Mouse (Mus musculus) heart, postnatal 0 days (tissue): Measurements from ENCODE around the gene Hpcal4. TPM values are rescaled to one million over a fixed set of nuclear protein-coding genes. Genes with fewer than 3 reads are reported as not detected.
A peak's percentile ranks its signal among the peaks of the same experiment; 100 is the strongest.

Experiments used
- ATAC-seq: fragments of 200-750 bp; cut with Nextera tagmentation; 2 replicates; pipeline ENCODE4 v1.8.0; 2017; ENCODE audit warnings: low read depth, moderate number of reproducible peaks, moderate library complexity; ENCODE audit not compliant: insufficient read depth
- DNase-seq: peaks from one replicate; pipeline ENCODE4 v3.0.0-alpha.2; 2016; ENCODE audit warnings: low spot score
- H3K27ac ChIP-seq: fragments of 300-500 bp; sonication (generic); 2 replicates; pipeline ENCODE4 v1.5.1; 2014; ENCODE audit warnings: low read depth, mild to moderate bottlenecking
- H3K27me3 ChIP-seq: fragments of 300-500 bp; sonication (generic); 2 replicates; pipeline ENCODE4 v1.6.1; 2014; ENCODE audit warnings: low read length, mixed read lengths; ENCODE audit not compliant: control insufficient read depth, insufficient read depth
- H3K36me3 ChIP-seq: fragments of 300-500 bp; sonication (generic); replicated peaks from 2 replicates; pipeline ENCODE4 v1.6.1; 2014; ENCODE audit warnings: low read length, mixed read lengths; ENCODE audit not compliant: control insufficient read depth, insufficient read depth
- H3K4me1 ChIP-seq: fragments of 300-500 bp; sonication (generic); 2 replicates; pipeline ENCODE4 v1.6.1; 2014; ENCODE audit warnings: antibody characterized with exemption; ENCODE audit not compliant: control insufficient read depth, insufficient read depth
- H3K4me2 ChIP-seq: fragments of 300-500 bp; sonication (generic); 2 replicates; pipeline ENCODE4 v1.6.1; 2014; ENCODE audit warnings: low read depth, mild to moderate bottlenecking, low read length, moderate library complexity
- H3K4me3 ChIP-seq: fragments of 300-500 bp; sonication (generic); 2 replicates; pipeline ENCODE4 v1.5.1; 2014; ENCODE audit warnings: low read depth, low read length
- H3K9ac ChIP-seq: fragments of 300-500 bp; sonication (generic); replicated peaks from 2 replicates; pipeline ENCODE4 v1.6.1; 2014; ENCODE audit warnings: low read depth, low read length, mixed read lengths
- H3K9me3 ChIP-seq: fragments of 300-500 bp; sonication (generic); replicated peaks from 2 replicates; pipeline ENCODE4 v1.6.1; 2016; ENCODE audit warnings: low read length; ENCODE audit not compliant: control insufficient read depth
- CTCF ChIP-seq: IDR thresholded peaks from 2 replicates; pipeline ENCODE4 v1.5.1; 2016; ENCODE audit warnings: antibody characterized with exemption, control low read depth, low read depth
- EP300 ChIP-seq: IDR thresholded peaks from 2 replicates; pipeline ENCODE4 v1.6.1; 2016; ENCODE audit warnings: antibody characterized with exemption, low read depth
- WGBS: fragments of 180-500 bp; shearing (Covaris S2); extraction: QIAGEN DNeasy Blood & Tissue Kit; methylation state at CpG from one replicate; pipeline ENCODE4 v1.1.7; 2014; 5-methylcytosine and 5-hydroxymethylcytosine counted together
- polyA plus RNA-seq: library from polyadenylated mRNA; unstranded; fragments of >200 nt; fragmentation: Nextera tagmentation; extraction: Ambion mirVana; gene quantifications from 2 replicates; pipeline ENCODE4 v1.2.1, GENCODE M21; 2015
- total RNA-seq: library from RNA; depleted of rRNA; stranded (reverse); fragments of >200 nt; gene quantifications from 2 replicates; pipeline ENCODE4 v1.2.3, GENCODE M21; 2014; ENCODE audit warnings: low replicate concordance

Hpcal4 gene
- total and polyA plus RNA-seq, 2 experiments from 2014 or later: 0.41 to 0.57 TPM

DNA sequence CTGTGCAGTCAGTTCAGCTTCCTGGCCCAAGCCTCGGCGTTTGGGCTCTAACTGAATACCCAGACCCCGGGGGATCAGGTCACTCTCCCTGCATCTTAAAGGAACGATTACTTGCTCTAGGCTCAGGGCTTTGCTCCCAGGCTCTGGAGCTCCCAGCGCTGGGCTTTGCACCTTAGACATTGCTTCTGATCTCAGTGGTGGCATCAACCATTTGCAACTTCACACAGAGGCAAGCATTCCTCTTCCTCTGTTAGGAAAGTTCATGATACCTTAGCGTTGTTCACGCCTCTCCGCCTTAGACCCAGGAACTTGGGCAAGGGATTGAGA, 19.0 kb downstream of the Hpcal4 start:
- peak overlapping the region; percentile 87 for H3K27ac ChIP-seq
- peak overlapping the region; percentile 44 for H3K4me3 ChIP-seq
- WGBS: 19% methylated on average over 8 of the region's 8 CpGs
- peaks cover 17% of the 10 kb centered on the region; the same call in 1 of the 2 replicates for H3K4me1 ChIP-seq
- H3K27me3 ChIP-seq: peaks cover 7% of the 10 kb centered on the region; the same call in 1 of the 2 replicates
- H3K9ac ChIP-seq: 0 out of 2 replicates have a peak overlapping the region, but pooled peaks have one; percentile 61
- no peaks in the 10 kb centered on the region for H3K9me3 ChIP-seq
- ATAC-seq (no peak), DNase-seq (no peak)
- H3K4me2 ChIP-seq: peak overlapping the region; percentile 73
- H3K36me3 ChIP-seq: no peaks in the 10 kb centered on the region
- TF ChIP-seq EP300 (no peak), CTCF (no peak)

DNA sequence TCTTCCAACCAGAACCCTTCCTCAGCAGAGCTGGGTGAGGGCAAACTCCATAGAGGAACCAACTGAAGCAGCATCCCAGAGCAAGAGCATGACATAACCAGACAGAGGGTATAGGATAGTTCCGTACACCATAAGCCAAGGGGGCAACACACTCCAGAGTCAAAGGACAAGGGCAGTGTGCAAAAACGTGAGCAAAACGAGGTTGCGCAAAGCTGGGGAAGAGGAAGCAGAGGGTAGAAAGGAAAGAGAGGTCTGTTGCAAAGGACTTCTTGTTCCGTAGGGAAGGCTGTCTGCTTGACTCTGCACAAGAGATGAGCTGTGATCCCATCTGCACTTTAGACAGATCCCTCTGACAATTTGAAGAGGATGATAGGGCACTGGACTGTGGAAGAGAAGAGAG, 24.3 kb downstream of the Hpcal4 start:
- H3K27ac ChIP-seq: no peak overlapping the region
- H3K4me3 ChIP-seq: no peak overlapping the region
- ATAC-seq (no peak), DNase-seq (no peak)
- H3K9ac ChIP-seq: no peak overlapping the region
- WGBS: 55% methylated on average over 5 of the region's 5 CpGs
- peaks cover 12% of the 10 kb centered on the region; the same call in 1 of the 2 replicates for H3K4me1 ChIP-seq
- no peaks in the 10 kb centered on the region for H3K36me3 ChIP-seq
- peaks cover 7% of the 10 kb centered on the region; the same call in 1 of the 2 replicates for H3K27me3 ChIP-seq
- no peak overlapping the region for H3K4me2 ChIP-seq
- TF ChIP-seq EP300: no peak
- TF ChIP-seq CTCF: no peak
- no peaks in the 10 kb centered on the region for H3K9me3 ChIP-seq

DNA sequence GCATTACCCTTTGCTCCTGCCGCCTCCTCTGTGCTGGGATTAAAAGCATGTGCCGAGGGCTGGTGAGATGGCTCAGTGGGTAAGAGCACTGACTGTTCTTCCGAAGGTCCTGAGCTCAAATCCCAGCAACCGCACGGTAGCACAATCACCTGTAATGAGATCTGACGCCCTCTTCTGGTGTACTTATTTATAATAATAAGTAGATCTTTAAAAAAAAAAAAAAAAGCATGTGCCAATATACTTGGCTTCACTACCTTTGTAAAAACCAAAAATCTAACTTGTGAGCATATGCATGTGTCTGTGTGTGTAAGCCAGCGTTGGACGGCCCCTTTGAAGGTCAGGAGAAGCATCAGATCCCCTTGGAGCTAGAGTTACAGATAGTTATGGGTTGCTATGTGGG, 28.0 kb downstream of the Hpcal4 start:
- Histone ChIP-seq H3K9ac (no peak overlapping the region), H3K36me3 (no peaks in the 10 kb centered on the region), H3K27ac (no peak overlapping the region), H3K4me2 (no peak overlapping the region), H3K4me1 (no peaks in the 10 kb centered on the region), H3K4me3 (no peak overlapping the region), H3K9me3 (no peaks in the 10 kb centered on the region), H3K27me3 (peaks cover 7% of the 10 kb centered on the region; the same call in 1 of the 2 replicates)
- ATAC-seq: no peak
- WGBS: 66% methylated on average over 8 of the region's 8 CpGs
- no peak for TF ChIP-seq CTCF
- TF ChIP-seq EP300: no peak
- DNase-seq: no peak

DNA sequence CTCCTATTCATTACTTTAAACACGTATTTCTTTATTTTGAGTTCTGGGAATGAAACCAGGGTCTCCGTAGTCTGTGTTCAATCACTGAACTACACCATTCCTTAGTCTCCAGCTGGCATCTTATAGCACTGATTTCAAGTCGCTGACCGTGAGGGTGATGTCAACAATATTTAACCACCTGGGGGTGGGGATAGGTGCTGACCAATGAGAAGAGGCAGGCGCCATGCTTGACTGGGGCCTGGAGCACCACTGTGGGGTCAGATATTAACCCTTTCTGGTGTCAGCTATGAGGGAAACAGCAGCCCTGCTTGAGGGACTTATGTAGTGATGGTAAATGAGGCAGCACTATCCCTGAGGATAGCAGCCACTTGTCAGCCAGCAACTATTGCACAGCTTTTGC, 28.4 kb downstream of the Hpcal4 start:
- no peak overlapping the region for H3K4me2 ChIP-seq
- no peak overlapping the region for H3K4me3 ChIP-seq
- ATAC-seq: no peak
- H3K36me3 ChIP-seq: no peaks in the 10 kb centered on the region
- H3K4me1 ChIP-seq: no peaks in the 10 kb centered on the region
- peaks cover 7% of the 10 kb centered on the region; the same call in 1 of the 2 replicates for H3K27me3 ChIP-seq
- 56% methylated on average over 5 of the region's 5 CpGs for WGBS
- H3K27ac ChIP-seq: no peak overlapping the region
- no peak overlapping the region for H3K9ac ChIP-seq
- no peaks in the 10 kb centered on the region for H3K9me3 ChIP-seq
- no peak for DNase-seq
- TF ChIP-seq CTCF (no peak), EP300 (no peak)

DNA sequence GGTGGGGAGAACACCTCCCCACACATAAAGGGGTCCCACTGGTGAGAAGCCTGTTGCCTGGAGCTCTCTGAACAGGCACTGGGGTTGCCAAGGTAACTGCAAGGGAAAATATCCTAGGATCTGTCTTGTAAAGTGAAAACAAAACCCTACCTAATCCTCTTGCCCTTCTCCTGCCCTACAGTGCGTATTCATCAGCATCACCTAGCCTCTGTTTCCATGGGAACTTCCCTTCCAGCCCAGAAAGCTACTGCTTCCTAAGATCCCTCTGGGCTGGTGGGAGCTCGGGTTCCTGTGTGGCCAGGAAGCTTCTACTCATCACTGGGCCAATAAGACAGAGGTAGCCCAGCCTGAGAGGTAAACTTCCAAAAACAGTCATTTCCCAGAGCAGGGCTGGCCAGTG, 29.3 kb downstream of the Hpcal4 start:
- ATAC-seq: no peak
- DNase-seq: no peak
- H3K27ac ChIP-seq: no peak overlapping the region
- no peaks in the 10 kb centered on the region for H3K4me1 ChIP-seq
- H3K36me3 ChIP-seq: no peaks in the 10 kb centered on the region
- TF ChIP-seq EP300 (no peak), CTCF (no peak)
- H3K4me2 ChIP-seq: no peak overlapping the region
- H3K27me3 ChIP-seq: 0 out of 2 replicates have a peak, but pooled peaks cover under 1% of the 10 kb centered on the region
- no peak overlapping the region for H3K9ac ChIP-seq
- 58% methylated on average over 2 of the region's 2 CpGs for WGBS
- H3K9me3 ChIP-seq: no peaks in the 10 kb centered on the region
- no peak overlapping the region for H3K4me3 ChIP-seq

DNA sequence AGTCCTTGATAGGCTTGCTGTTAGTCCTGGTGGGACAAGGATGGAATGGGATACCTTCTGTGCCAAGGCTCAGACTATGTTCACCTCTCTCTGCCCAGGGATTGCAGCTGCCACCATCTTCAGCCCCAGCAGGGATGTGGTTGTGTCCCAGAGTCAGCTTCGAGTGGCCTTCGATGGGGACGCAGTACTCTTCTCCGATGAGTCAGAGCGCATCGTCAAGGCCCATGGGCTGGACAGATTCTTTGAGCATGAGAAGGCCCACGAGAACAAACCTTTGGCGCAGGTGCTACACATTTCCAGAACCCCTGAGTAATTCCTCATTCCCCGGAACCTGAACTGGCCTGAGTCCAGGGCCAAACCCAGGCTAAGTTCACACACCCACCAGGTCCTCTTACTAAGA, 30.9 kb downstream of the Hpcal4 start:
- no peaks in the 10 kb centered on the region for H3K27me3 ChIP-seq
- no peak overlapping the region for H3K27ac ChIP-seq
- no peak overlapping the region for H3K4me2 ChIP-seq
- no peak overlapping the region for H3K4me3 ChIP-seq
- H3K9ac ChIP-seq: no peak overlapping the region
- H3K4me1 ChIP-seq: no peaks in the 10 kb centered on the region
- H3K36me3 ChIP-seq: no peaks in the 10 kb centered on the region
- DNase-seq: no peak
- no peak for TF ChIP-seq EP300
- TF ChIP-seq CTCF: no peak
- 90% methylated on average over 9 of the region's 9 CpGs for WGBS
- H3K9me3 ChIP-seq: no peaks in the 10 kb centered on the region
- no peak for ATAC-seq
